Mouse (Mus musculus): Measurements from ENCODE around the gene Tom1l1. TPM values are rescaled to one million over a fixed set of nuclear protein-coding genes. Genes with fewer than 3 reads are reported as not detected.

Tom1l1 gene
- total RNA-seq, 1 experiment, result 12.0 TPM

GRCm38 (mm10) chr11:90667325-90667724, 20.8 kb downstream of the Tom1l1 start:
- no peak for DNase-seq (ENCODE audit: low read depth, low spot score)
- no peaks in the 10 kb centered on the region for H3K9me3 ChIP-seq (ENCODE audit: control insufficient read depth, insufficient read depth, low read depth, low read length)
- no peak overlapping the region for H3K27ac ChIP-seq (ENCODE audit: insufficient read depth, low read depth, low read length, poor library complexity, severe bottlenecking)
- TF ChIP-seq ZNF384 (IDR thresholded peaks at IDR 0.05; ENCODE audit: low read depth, low read length) (no peak), CHD2 (IDR thresholded peaks at IDR 0.05; ENCODE audit: low read depth, low read length) (no peak), MAFK (IDR thresholded peaks at IDR 0.05; ENCODE audit: insufficient read depth, low read depth, low read length) (no peak), HCFC1 (IDR thresholded peaks at IDR 0.05; ENCODE audit: borderline replicate concordance, insufficient read depth, low read length) (no peak), ZC3H11A (IDR thresholded peaks at IDR 0.05; ENCODE audit: borderline replicate concordance, low read depth, low read length) (no peak)
- peaks cover 0 to 2% of the 10 kb centered on the region in 2 experiments; a peak in 1 of 4 replicates for H3K4me1 ChIP-seq (ENCODE audit: control insufficient read depth in 2 of 2, insufficient read depth in 2 of 2, low read length in 2 of 2, poor library complexity in 1 of 2)
- H3K36me3 ChIP-seq (ENCODE audit: control insufficient read depth, insufficient read depth, low read length, poor library complexity, severe bottlenecking), result no peaks in the 10 kb centered on the region; the same call in 1 of the 2 replicates
- no peak overlapping the region for H3K9ac ChIP-seq (ENCODE audit: insufficient read depth, low read depth, low read length, poor library complexity, severe bottlenecking)
- in situ Hi-C loops (cut with MboI; ENCODE audit: low sequenced_read_pairs in 2 of 2, unreplicated experiment in 2 of 2), result no loop called here
- H3K4me3 ChIP-seq (ENCODE audit: insufficient read depth in 1 of 2, low read depth in 1 of 2, low read length in 2 of 2, poor library complexity in 1 of 2, severe bottlenecking in 1 of 2), result no peak overlapping the region

DNA sequence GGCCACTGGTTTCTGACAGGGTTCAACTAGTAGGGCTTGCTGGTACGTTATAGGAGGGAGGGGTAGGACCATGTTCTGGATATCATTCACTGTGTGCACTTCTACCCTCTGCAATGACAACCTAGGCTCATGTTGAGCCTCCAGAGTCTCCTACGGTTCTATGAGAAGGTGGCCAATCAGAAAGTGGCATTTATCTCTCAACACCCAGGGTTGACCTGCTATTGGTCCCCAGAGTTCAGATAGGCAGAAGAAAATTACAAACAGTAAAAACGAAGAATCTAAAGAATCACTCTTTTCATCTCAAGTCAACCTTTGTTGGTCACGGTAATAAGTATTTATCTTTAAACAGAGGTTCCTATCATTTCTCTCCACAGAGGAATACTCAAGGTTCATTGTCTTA, 21.2 kb downstream of the Tom1l1 start:
- DNase-seq (ENCODE audit: low read depth, low spot score), result no peak
- H3K9ac ChIP-seq (ENCODE audit: insufficient read depth, low read depth, low read length, poor library complexity, severe bottlenecking), result no peak overlapping the region
- TF ChIP-seq ZC3H11A (IDR thresholded peaks at IDR 0.05; ENCODE audit: borderline replicate concordance, low read depth, low read length) (no peak), ZNF384 (IDR thresholded peaks at IDR 0.05; ENCODE audit: low read depth, low read length) (no peak), CHD2 (IDR thresholded peaks at IDR 0.05; ENCODE audit: low read depth, low read length) (no peak), MAFK (IDR thresholded peaks at IDR 0.05; ENCODE audit: insufficient read depth, low read depth, low read length) (no peak), HCFC1 (IDR thresholded peaks at IDR 0.05; ENCODE audit: borderline replicate concordance, insufficient read depth, low read length) (no peak)
- no peaks in the 10 kb centered on the region for H3K9me3 ChIP-seq (ENCODE audit: control insufficient read depth, insufficient read depth, low read depth, low read length)
- no peak overlapping the region for H3K4me3 ChIP-seq (ENCODE audit: insufficient read depth in 1 of 2, low read depth in 1 of 2, low read length in 2 of 2, poor library complexity in 1 of 2, severe bottlenecking in 1 of 2)
- peaks cover 0 to 2% of the 10 kb centered on the region in 2 experiments; a peak in 1 of 4 replicates for H3K4me1 ChIP-seq (ENCODE audit: control insufficient read depth in 2 of 2, insufficient read depth in 2 of 2, low read length in 2 of 2, poor library complexity in 1 of 2)
- H3K27ac ChIP-seq (ENCODE audit: insufficient read depth, low read depth, low read length, poor library complexity, severe bottlenecking), result no peak overlapping the region
- H3K36me3 ChIP-seq (ENCODE audit: control insufficient read depth, insufficient read depth, low read length, poor library complexity, severe bottlenecking), result no peaks in the 10 kb centered on the region; the same call in 1 of the 2 replicates
- in situ Hi-C loops (cut with MboI; ENCODE audit: low sequenced_read_pairs in 2 of 2, unreplicated experiment in 2 of 2), result no loop called here

DNA sequence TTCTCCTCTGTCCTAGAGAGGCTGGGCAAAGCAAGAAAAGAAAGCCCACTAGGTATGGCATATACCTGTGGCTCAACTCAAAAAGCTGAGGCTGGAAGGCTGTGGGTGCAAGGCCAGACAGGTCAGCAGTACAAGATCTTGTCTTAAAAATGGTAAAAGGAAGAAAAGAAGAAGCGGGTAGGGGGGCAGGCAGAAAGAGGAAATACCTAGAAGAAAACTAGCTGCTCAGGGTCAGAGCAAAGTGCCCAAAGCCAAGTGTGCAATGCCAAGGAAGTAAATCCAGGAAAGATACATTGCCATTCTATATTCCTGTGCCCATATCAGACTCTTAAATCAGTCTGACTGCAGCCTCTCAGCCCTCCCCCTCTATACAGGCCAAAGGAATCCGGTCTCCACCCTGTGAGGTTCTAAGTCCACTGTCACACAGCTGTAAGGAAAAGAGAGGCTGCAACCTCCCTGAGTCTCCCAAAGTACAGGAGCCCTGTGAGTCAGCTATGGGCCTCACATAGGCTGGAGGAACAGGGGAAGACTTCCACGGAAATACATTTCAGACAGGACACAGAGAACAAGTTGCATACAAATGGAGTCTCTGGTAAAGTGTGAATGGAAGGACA, 21.9 kb downstream of the Tom1l1 start:
- Histone ChIP-seq H3K4me3 (ENCODE audit: insufficient read depth in 1 of 2, low read depth in 1 of 2, low read length in 2 of 2, poor library complexity in 1 of 2, severe bottlenecking in 1 of 2) (no peak overlapping the region), H3K4me1 (ENCODE audit: control insufficient read depth in 2 of 2, insufficient read depth in 2 of 2, low read length in 2 of 2, poor library complexity in 1 of 2) (peaks cover 0 to 2% of the 10 kb centered on the region in 2 experiments; a peak in 1 of 4 replicates), H3K9me3 (ENCODE audit: control insufficient read depth, insufficient read depth, low read depth, low read length) (no peaks in the 10 kb centered on the region), H3K36me3 (ENCODE audit: control insufficient read depth, insufficient read depth, low read length, poor library complexity, severe bottlenecking) (peaks cover 4% of the 10 kb centered on the region), H3K9ac (ENCODE audit: insufficient read depth, low read depth, low read length, poor library complexity, severe bottlenecking) (no peak overlapping the region), H3K27ac (ENCODE audit: insufficient read depth, low read depth, low read length, poor library complexity, severe bottlenecking) (no peak overlapping the region)
- DNase-seq (ENCODE audit: low read depth, low spot score), result no peak
- in situ Hi-C loops (cut with MboI; ENCODE audit: low sequenced_read_pairs in 2 of 2, unreplicated experiment in 2 of 2), result no loop called here
- TF ChIP-seq HCFC1 (IDR thresholded peaks at IDR 0.05; ENCODE audit: borderline replicate concordance, insufficient read depth, low read length) (no peak), CHD2 (IDR thresholded peaks at IDR 0.05; ENCODE audit: low read depth, low read length) (no peak), ZC3H11A (IDR thresholded peaks at IDR 0.05; ENCODE audit: borderline replicate concordance, low read depth, low read length) (no peak), MAFK (IDR thresholded peaks at IDR 0.05; ENCODE audit: insufficient read depth, low read depth, low read length) (no peak), ZNF384 (IDR thresholded peaks at IDR 0.05; ENCODE audit: low read depth, low read length) (no peak)

DNA sequence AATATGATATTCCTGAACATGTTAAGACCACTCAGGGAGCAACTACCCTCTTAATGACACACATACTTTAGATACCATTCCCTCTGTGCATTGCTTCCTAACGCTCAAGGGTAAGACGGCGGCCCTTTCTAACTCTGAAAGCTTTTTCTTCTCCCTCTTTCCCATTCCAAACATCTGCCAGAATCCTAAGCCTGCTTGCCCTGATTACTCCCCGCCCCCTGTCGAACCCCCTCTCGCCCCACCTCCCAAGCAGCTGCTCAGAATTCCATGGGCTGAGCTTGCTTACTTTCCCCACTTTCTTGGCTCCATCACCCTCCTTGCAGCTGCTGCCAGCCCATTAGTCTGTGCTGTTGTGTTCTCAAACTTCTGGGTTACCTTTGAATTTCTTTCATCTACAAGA, 23.0 kb downstream of the Tom1l1 start:
- in situ Hi-C loops (cut with MboI; ENCODE audit: low sequenced_read_pairs in 2 of 2, unreplicated experiment in 2 of 2), result no loop called here
- no peak for DNase-seq (ENCODE audit: low read depth, low spot score)
- peaks cover 4% of the 10 kb centered on the region for H3K36me3 ChIP-seq (ENCODE audit: control insufficient read depth, insufficient read depth, low read length, poor library complexity, severe bottlenecking)
- H3K4me3 ChIP-seq (ENCODE audit: insufficient read depth in 1 of 2, low read depth in 1 of 2, low read length in 2 of 2, poor library complexity in 1 of 2, severe bottlenecking in 1 of 2), result no peak overlapping the region
- TF ChIP-seq ZC3H11A (IDR thresholded peaks at IDR 0.05; ENCODE audit: borderline replicate concordance, low read depth, low read length) (no peak), CHD2 (IDR thresholded peaks at IDR 0.05; ENCODE audit: low read depth, low read length) (no peak), HCFC1 (IDR thresholded peaks at IDR 0.05; ENCODE audit: borderline replicate concordance, insufficient read depth, low read length) (no peak), MAFK (IDR thresholded peaks at IDR 0.05; ENCODE audit: insufficient read depth, low read depth, low read length) (no peak), ZNF384 (IDR thresholded peaks at IDR 0.05; ENCODE audit: low read depth, low read length) (no peak)
- no peaks in the 10 kb centered on the region for H3K9me3 ChIP-seq (ENCODE audit: control insufficient read depth, insufficient read depth, low read depth, low read length)
- no peak overlapping the region for H3K9ac ChIP-seq (ENCODE audit: insufficient read depth, low read depth, low read length, poor library complexity, severe bottlenecking)
- H3K27ac ChIP-seq (ENCODE audit: insufficient read depth, low read depth, low read length, poor library complexity, severe bottlenecking), result no peak overlapping the region
- peaks cover 0 to 2% of the 10 kb centered on the region in 2 experiments; a peak in 1 of 4 replicates for H3K4me1 ChIP-seq (ENCODE audit: control insufficient read depth in 2 of 2, insufficient read depth in 2 of 2, low read length in 2 of 2, poor library complexity in 1 of 2)

All from ES-E14 (cell line).